Mouse (Mus musculus) brain, embryonic 14.5 days (tissue): ENCODE results near the gene Rgcc. TPM values are rescaled to one million over a fixed set of nuclear protein-coding genes. Genes with fewer than 3 reads are reported as not detected.

Source experiments
- DNase-seq: peaks from one replicate; pipeline ENCODE4 v3.0.0-alpha.2; 2011; ENCODE audit warnings: low read depth
- CTCF ChIP-seq: fragments of 200-500 bp; IDR thresholded peaks from 2 replicates; pipeline ENCODE4 v1.5.1; 2012; ENCODE audit warnings: inconsistent platforms, mild to moderate bottlenecking, moderate library complexity, borderline replicate concordance; ENCODE audit not compliant: insufficient read depth, insufficient read length; ENCODE audit errors: extremely low read depth
- POLR2A ChIP-seq: fragments of 200-500 bp; IDR thresholded peaks from 2 replicates; pipeline ENCODE4 v1.6.1; 2012; ENCODE audit warnings: mild to moderate bottlenecking, inconsistent platforms, borderline replicate concordance; ENCODE audit not compliant: poor library complexity, insufficient read depth, insufficient read length, severe bottlenecking; ENCODE audit errors: extremely low read depth
- polyA plus RNA-seq: library from polyadenylated mRNA; depleted of rRNA; stranded (reverse); fragments of >200 nt; gene quantifications from 2 replicates; pipeline ENCODE4 v1.2.3, GENCODE M21; 2012

The Rgcc gene
- polyA plus RNA-seq, 1 experiment, result 29.0 TPM

DNA sequence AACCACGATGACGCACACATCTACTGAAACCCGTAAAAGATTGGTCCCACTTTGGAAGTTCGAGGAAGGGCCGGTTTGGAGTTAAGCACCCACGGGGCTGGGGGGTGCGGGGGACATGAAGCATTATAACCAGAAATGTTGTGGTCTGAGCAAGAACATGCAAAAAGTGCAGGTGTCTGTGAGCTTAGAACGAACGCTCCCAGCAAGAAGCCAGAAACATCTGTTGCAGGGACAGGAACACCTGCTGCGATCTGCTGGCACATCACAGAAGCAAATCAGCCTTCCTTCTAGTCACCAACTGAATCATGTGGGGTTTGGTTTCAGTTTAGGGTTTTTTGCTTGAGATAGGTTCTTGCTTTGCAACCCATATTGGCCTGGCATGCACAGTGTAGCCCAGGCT lies 33.6 kb downstream of the Rgcc start:
- no peak for TF ChIP-seq CTCF
- no peak for TF ChIP-seq POLR2A

DNA sequence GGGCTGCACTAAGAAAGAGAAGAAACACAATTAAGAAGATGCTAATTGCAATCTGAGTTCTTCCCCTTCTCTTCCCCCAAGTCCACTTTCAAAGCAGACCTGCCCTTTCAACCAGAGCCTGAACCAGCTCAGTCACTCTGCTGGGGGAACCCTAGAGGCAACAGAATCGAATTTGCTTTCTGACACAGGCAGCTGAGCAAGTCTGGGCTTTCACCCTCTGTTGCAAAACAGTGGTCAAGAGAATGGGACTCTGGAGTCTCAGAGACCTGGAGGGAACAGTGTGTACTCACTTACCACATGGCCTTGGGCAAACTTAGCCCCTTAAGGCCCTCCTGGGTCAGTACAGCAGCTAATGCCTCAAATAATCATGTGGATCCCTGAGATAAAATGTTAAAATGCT lies 34.1 kb downstream of the Rgcc start:
- no peak for TF ChIP-seq POLR2A
- no peak for TF ChIP-seq CTCF
- no peak for DNase-seq

More for the DNA sequence above, 33.6 kb downstream of the Rgcc start:
- no peak for DNase-seq

DNA sequence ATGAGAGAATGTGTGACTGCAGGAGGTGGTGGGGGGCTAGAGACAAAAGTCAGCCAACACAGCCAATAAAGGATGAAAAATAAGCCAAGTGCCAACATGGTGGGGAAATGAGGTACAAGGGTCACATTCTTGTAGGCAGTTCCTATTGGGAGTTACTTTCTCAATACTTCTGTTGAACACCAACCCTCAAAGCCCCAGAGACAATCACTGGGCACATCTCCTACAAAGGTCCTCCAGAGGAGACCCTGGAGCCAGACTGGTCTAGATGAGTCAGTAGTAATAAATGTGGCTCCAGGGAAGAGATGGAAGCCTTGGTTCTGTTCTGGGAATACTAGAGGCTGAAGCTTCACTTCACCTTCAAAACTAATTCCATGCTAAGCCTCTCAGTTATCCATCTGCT lies 35.0 kb downstream of the Rgcc start:
- DNase-seq, result no peak
- no peak for TF ChIP-seq CTCF
- no peak for TF ChIP-seq POLR2A

DNA sequence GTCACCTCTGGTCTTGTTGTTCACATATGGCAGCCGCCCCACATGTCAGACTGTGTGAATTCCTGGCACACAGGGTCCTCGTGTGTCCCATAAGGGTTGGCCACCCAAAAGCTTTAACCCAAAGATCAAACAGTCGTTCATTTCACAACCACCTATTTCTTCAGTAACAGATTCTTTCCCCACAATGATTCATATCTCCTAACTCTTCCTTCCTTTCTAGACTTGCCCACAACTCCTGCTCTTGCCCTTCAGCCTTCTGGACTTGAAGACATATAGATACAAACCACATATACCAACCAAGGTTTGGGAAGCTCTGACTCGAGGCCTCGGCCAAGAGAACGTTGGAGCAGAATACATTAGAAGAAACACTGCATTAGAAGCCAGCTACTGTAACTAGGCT lies 35.7 kb downstream of the Rgcc start:
- DNase-seq, result no peak
- TF ChIP-seq POLR2A, result no peak
- TF ChIP-seq CTCF, result no peak

DNA sequence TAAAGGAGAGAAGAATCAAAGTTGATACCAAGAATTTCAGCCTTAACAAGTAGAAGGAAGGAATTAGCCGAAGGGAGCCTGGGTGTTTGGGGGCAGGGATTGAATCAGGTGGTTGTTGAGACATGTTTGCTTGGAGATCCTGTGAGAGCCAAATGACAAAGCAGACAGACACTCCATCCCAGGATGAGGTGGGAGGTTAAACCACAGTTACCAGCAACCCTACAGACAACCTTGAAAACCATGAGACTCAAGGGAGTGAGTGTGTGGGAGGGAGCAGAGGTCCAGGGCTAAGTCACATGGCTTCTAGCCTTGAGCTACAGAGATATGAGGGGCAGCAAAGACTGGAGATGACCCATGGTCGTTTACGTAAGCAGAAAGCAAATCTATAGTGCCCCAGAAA lies 38.1 kb downstream of the Rgcc start:
- no peak for TF ChIP-seq CTCF
- no peak for TF ChIP-seq POLR2A
- no peak for DNase-seq

DNA sequence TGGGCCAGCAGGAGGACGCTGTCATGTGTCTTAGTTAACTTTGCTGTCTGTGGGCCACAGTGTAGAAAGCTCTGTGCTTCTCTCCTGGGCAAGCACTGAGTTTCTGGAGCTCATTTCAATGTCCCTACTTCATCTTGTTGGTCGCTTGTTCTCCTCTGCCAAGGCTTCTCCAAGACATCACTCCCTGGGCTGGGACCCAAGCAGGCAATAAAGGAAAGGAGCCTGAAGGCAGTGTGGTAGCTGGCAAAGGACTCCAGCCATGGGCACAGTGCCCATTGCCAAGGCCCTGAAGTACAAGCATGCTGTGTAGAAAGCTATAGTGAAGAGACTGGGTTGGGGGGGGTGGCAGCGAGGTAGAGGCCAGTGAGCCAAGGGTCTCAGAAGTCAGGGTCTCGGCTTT lies 38.8 kb downstream of the Rgcc start:
- DNase-seq, result peak; percentile 78
- no peak for TF ChIP-seq POLR2A
- no peak for TF ChIP-seq CTCF

DNA sequence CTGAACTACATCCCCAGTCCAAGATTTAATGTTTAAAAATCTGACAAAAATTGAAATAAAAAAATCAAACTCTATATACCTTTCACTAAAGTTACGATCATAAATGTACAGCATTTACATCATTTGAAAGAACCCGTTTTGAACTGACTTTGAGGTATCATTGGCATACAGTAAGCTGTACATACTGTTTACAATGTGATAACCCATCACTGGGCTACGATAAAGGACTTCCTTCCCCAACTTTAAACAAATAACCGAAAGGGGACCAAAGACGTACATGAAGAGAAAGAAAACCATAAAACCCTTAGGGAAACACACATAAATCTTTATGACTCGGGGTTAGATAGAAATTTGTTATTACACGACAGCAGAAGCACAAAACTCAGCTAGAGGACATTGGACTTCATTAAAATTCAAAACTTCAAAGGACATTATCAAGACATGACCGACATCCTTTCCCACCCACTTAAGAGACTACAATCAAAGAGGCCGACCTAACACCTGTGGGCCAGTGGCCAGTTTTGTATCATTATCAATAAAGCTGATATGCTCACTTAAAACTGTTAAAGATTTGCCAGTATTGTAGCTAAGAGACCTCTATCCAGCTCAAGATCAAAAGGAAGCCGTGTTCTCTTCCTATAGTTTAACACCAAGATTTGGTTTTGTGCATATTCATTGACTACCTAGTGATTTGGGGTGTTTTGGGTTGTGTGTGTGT lies 42.2 kb downstream of the Rgcc start:
- no peak for DNase-seq
- TF ChIP-seq CTCF, result no peak

DNA sequence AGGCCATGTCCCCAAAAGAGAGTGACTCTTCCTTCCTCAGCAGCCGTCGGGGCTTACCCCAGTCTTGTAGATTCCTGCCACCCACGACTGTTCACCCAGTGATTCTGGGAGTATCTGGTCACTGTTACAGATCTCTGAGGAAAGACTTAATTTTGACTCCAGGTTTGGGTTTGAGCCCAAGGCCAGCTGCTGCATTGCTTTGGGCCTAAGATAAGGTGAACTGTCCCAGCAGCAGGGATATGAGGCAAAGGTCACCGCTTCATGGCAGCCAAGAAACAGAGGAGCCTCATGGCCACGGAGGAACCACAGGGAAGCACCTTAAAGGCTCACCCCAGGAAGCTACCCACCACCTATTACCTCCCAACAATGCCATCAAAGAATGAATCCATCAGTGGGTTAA lies 44.8 kb downstream of the Rgcc start:
- DNase-seq, result no peak

DNA sequence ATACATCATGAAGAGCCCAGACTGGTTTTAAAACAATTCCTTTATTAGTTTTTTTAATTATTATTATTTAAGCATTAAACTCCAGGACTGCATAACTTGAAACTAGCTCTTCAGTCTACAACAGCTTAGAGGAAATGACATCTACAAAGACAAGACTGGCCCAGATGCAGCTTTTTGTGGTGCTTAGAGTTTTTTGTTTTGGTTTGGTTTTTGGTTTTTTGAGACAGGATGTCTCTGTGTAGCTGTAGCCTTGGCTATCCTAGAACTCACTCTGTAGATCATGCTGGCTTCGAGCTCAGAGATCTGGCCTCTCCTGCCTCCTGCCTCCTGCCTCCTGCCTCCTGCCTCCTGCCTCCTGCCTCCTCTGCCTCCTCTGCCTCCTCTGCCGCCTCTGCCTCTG lies 45.7 kb downstream of the Rgcc start:
- no peak for DNase-seq
- TF ChIP-seq POLR2A, result no peak

More for the DNA sequence above, 44.8 kb downstream of the Rgcc start:
- TF ChIP-seq CTCF (no peak), POLR2A (no peak)

DNA sequence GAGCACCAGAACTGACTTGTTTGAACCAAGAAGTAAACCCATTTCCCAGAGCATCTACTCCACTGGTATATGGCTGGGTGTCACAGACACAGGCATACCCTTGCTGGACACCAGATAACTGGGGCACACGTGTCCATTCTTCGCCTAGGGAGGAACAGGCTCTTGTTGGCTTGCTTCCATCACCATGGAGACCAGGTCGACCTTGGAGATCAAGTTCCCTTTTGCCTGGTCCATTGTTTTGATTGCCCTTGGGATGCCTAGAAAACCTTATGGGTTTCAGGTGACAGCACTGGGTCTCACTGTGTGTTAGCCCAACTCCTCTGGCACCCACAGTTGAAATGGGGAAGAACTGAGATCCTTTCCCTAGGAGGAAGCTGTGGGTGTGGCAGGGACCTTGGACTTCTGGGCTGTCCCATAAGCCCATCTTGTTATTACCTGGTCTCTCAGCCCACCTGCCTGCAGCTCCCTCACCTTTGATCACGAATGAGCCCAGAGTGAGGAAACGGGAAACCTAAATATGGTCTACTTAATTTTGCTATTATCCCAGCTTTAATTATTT lies 49.6 kb downstream of the Rgcc start:
- TF ChIP-seq POLR2A (no peak), CTCF (no peak)

DNA sequence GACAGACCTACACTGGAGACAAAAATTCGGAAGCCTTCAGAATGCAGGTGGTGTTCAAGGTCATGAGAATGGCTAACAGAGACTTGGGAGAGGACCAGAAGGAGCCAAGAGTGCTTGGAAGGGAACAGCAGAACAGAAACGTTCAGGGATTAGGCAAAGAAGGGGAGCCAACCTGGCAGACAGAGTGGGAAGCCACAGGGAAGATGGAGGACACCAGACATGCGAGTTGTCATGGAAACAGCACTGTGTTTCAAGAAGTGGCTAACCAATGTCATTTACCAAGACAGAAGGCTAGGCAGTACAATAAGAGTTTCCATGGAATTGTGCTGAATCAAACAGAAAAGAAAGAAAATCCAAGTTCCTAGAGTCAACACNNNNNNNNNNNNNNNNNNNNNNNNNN lies 56.9 kb downstream of the Rgcc start:
- DNase-seq, result peak; percentile 78
- TF ChIP-seq CTCF (no peak), POLR2A (no peak)

More for the DNA sequence above, 49.6 kb downstream of the Rgcc start:
- no peak for DNase-seq

DNA sequence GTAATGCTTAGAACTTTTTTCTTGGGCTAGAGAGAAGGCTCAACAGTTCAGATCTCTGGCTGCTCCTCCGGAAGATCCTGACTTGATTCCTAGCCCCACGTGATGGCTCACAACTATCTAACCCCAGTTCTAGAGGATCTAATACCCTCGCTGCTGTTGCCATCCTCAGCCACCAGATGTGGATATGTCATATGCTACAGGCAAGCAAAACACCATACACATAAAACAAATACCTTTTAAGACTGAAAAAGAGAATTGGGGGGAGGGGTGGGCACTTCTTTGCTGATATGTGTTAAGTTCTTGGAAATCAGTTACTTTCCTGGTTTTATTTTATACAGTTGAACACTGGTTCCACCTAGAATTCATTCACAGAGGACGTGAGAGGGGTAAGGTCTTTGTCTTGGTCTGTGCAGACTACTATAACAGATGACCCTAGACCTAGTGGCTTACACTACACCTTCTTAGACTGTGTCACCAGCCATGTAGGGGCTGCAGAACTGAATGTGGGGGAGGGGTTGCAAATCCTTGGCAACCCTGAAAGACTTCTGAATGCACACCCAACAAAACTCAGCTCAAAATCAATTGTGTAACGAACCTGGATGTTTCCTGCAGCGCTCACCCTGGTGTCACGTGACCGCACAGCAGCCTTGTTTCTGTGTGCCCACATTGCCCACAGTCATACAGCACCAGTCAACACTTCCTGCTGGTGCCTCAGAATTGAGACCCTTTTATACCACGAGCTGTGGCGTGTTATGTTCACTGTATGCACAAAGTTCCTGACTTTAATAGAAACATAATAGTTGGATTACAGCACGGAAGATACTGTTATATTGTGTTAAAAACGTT lies 58.2 kb downstream of the Rgcc start:
- TF ChIP-seq POLR2A (no peak), CTCF (no peak)
- DNase-seq, result peak; percentile 49

DNA sequence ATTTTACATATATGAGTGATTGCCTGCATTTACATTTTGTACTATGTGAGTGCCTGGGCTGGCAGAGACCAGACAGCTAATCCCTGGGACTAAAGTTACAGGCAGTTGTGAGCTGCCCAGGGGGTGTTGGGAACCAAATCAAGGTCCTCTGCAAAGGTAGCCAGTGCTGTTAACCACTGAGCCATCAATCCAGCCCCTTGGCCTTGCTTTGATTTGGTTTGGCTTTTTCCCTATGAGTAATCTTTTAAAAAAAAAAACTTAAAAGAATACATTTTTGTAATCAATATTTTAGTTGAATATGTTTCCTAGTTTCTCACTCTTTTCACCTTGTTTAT lies 59.1 kb downstream of the Rgcc start:
- no peak for DNase-seq
- TF ChIP-seq CTCF, result no peak
- TF ChIP-seq POLR2A, result no peak
